In the genomic region with DNA sequence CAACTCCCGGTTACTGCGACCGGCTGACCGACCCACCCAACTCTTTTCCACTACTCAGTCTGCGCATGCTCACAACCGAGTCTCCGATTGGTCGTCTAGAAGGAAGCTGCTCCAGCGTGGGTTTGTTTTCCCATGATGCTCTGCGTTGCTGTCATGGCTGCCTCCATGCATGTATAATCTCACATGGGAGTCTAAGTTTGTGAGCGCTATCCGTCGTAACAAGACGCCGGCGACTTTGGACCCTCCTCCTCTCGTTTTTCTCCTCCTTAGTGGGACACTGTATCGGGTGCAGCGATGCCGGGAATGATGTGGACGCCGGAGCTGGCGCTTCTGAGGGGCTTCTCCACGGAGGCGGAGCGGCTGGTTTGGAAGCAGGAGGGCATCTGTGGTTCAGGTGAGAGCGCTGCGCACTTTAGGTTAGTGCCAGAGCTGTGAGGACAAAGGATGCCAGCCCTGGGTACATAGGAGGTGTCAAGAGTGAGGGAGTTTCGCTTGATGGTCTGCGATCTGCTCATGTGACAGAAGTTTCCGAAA, we compare ENCODE assay signal across 7 mouse cellular contexts. TPM values are rescaled to one million over a fixed set of nuclear protein-coding genes. Genes with fewer than 3 reads are reported as not detected.
A peak's percentile ranks its signal among the peaks of the same experiment; 100 is the strongest.
DNase-seq lines count a peak whose midpoint lies in the region; ATAC-seq lines count a peak whose summit lies in the region.

A gene (plus strand): TSS at position 115 of the 534 bp plus-strand sequence.

- no peaks in the 10 kb centered on the region for H3K27me3 ChIP-seq in intestine, embryonic 16.5 days (replicated peaks; ENCODE audit: control insufficient read depth, insufficient read depth, low read length)
- no peaks in the 10 kb centered on the region for H3K27me3 ChIP-seq in midbrain, embryonic 11.5 days (ENCODE audit: control insufficient read depth, insufficient read depth, low read length)

- ATAC-seq in intestine, embryonic 16.5 days = peak; percentile 86
- peak; percentile 94 for ATAC-seq in midbrain, embryonic 11.5 days (ENCODE audit: low FRiP score)

- H3K9ac ChIP-seq in intestine, embryonic 16.5 days (ENCODE audit: low read depth, low read length) = peak within 1 kb of the TSS; percentile 80
- H3K9ac ChIP-seq in midbrain, embryonic 11.5 days (ENCODE audit: low read length) = peak within 1 kb of the TSS; percentile 70

- peak within 1 kb of the TSS; percentile 89 for H3K4me3 ChIP-seq in intestine, embryonic 16.5 days (ENCODE audit: low read length)
- H3K4me3 ChIP-seq in midbrain, embryonic 11.5 days (ENCODE audit: low read depth, low read length) = peak within 1 kb of the TSS; percentile 83

- H3K4me2 ChIP-seq in intestine, embryonic 16.5 days (ENCODE audit: low read depth, low read length) = peak within 1 kb of the TSS; percentile 83
- H3K4me2 ChIP-seq in midbrain, embryonic 11.5 days = peak within 1 kb of the TSS; percentile 70

- H3K36me3 ChIP-seq in intestine, embryonic 16.5 days (ENCODE audit: control insufficient read depth, insufficient read depth, low read length) = no peaks in the 10 kb centered on the region; the same call in 1 of the 2 replicates
- peaks cover 3% of the 10 kb centered on the region; the same call in 1 of the 2 replicates for H3K36me3 ChIP-seq in midbrain, embryonic 11.5 days (ENCODE audit: control insufficient read depth, insufficient read depth, low read length)

- peak; percentile 95 for DNase-seq in adrenal gland, adult 8-10 months
- peak; percentile 91 for DNase-seq in embryo, embryonic 9.5 days (ENCODE audit: extremely low spot score)
- DNase-seq in gastrocnemius, postnatal 4 days (ENCODE audit: low spot score in 2 of 2) = peak; percentile 93 to 97
- DNase-seq in left cerebral cortex, postnatal 36 days (ENCODE audit: low spot score in 2 of 2) = peak; percentile 93 to 97
- DNase-seq in midbrain, embryonic 11.5 days (ENCODE audit: low spot score, missing footprints) = peak; percentile 99
- DNase-seq in skeletal muscle tissue, adult 2 months (ENCODE audit: low read depth, low spot score) = peak; percentile 96

- H3K27ac ChIP-seq in intestine, embryonic 16.5 days (ENCODE audit: low read length) = peak within 1 kb of the TSS; percentile 82
- H3K27ac ChIP-seq in midbrain, embryonic 11.5 days (ENCODE audit: low read depth, low read length) = no peak within 1 kb of the TSS

- H3K9me3 ChIP-seq in intestine, embryonic 16.5 days (ENCODE audit: control insufficient read depth, low read length) = no peaks in the 10 kb centered on the region
- H3K9me3 ChIP-seq in midbrain, embryonic 11.5 days (ENCODE audit: control insufficient read depth, low read length) = no peaks in the 10 kb centered on the region

- H3K4me1 ChIP-seq in intestine, embryonic 16.5 days (ENCODE audit: control insufficient read depth, insufficient read depth, low read length) = peaks cover 6% of the 10 kb centered on the region
- peaks cover 5% of the 10 kb centered on the region for H3K4me1 ChIP-seq in midbrain, embryonic 11.5 days (ENCODE audit: control insufficient read depth, insufficient read depth, low read length)

- intact Hi-C loops in left cerebral cortex, postnatal 36 days (cut with DNase I) = no loop called here

- WGBS in intestine, embryonic 16.5 days = under 1% methylated on average over 31 of the region's 31 CpGs
- under 1% methylated on average over 31 of the region's 31 CpGs for WGBS in midbrain, embryonic 11.5 days

RNA-seq across cellular contexts. Expression of the gene that starts here (rescaled TPM):
- total RNA-seq in adrenal gland, adult 8-10 months (2022) = 10 to 100 TPM; 26.8 to 30.4 (median 28.4) TPM
- 10 to 100 TPM; 11.4 to 13.8 TPM for total RNA-seq in gastrocnemius, postnatal 4 days (2021)
- polyA plus RNA-seq in intestine, embryonic 16.5 days (2015; fragmentation: Nextera tagmentation; extraction: Ambion mirVana) = 15.6 and 19.8 TPM in 2 replicates
- total RNA-seq in left cerebral cortex, postnatal 36 days (2021) = 10 to 100 TPM; 23.8 to 24.6 TPM
- 25.4 and 27.7 TPM in 2 replicates for polyA plus RNA-seq in midbrain, embryonic 11.5 days (2014; fragmentation: Nextera tagmentation; extraction: Ambion mirVana)
